Mouse (Mus musculus): ENCODE measurements around the gene Spata25. TPM values are rescaled to one million over a fixed set of nuclear protein-coding genes. Genes with fewer than 3 reads are reported as not detected.
A peak's percentile ranks its signal among the peaks of the same experiment; 100 is the strongest.
"Not testable (repeated sequence)": the region's sequence is repeated elsewhere in the genome, so short reads cannot be mapped to it uniquely, and the experiment has no call there.

The Spata25 gene
- total and polyA plus RNA-seq, 3 experiments = 0.23 to 0.68 (median 0.60) TPM

GRCm38 (mm10) chr2:164800252-164801004, 27.9 kb downstream of the Spata25 start:
- Histone ChIP-seq H3K9ac (ENCODE audit: low read depth, low read length) (no peak overlapping the region), H3K4me3 (no peak overlapping the region), H3K27me3 (ENCODE audit: control insufficient read depth, insufficient read depth, low read length) (no peaks in the 10 kb centered on the region), H3K79me2 (replicated peaks; ENCODE audit: control insufficient read depth, insufficient read depth, low read length) (peaks cover 1% of the 10 kb centered on the region; the same call in 1 of the 2 replicates), H3K36me3 (ENCODE audit: control insufficient read depth, insufficient read depth, low read length) (no peaks in the 10 kb centered on the region), H3K4me1 (ENCODE audit: control insufficient read depth, insufficient read depth, low read length) (peaks cover 3% of the 10 kb centered on the region), H3K27ac (no peak overlapping the region)
- intact Hi-C loops (cut with DNase I) = no loop called here
- no peak for TF ChIP-seq CTCF (IDR thresholded peaks at IDR 0.05)
- TF ChIP-seq POLR2A (IDR thresholded peaks at IDR 0.05; ENCODE audit: insufficient read depth, low read depth, low read length) = no peak
- no peak for TF ChIP-seq EP300 (IDR thresholded peaks at IDR 0.05; ENCODE audit: insufficient read depth, low read depth, low read length)
- 85% methylated on average over 13 of the region's 13 CpGs for WGBS
- DNase-seq = no peak

- DNase-seq = not testable (repeated sequence)
Observed at GRCm38 (mm10) chr2:164798554-164798953, 29.8 kb downstream of the Spata25 start.

GRCm38 (mm10) chr2:164795868-164796267, 32.5 kb downstream of the Spata25 start:
- no peaks in the 10 kb centered on the region for H3K27me3 ChIP-seq (ENCODE audit: control insufficient read depth, insufficient read depth, low read length)
- 70% methylated on average over 4 of the region's 4 CpGs for WGBS
- intact Hi-C loops (cut with DNase I) = loop anchor here (2.0 kb wide), 2 partner anchors 117 to 203 kb away; partner anchors contain the start of gene Eppin
- peaks cover 1% of the 10 kb centered on the region; the same call in 1 of the 2 replicates for H3K4me1 ChIP-seq (ENCODE audit: control insufficient read depth, insufficient read depth, low read length)
- no peak for DNase-seq
- H3K79me2 ChIP-seq (replicated peaks; ENCODE audit: control insufficient read depth, insufficient read depth, low read length) = no peaks in the 10 kb centered on the region
- H3K27ac ChIP-seq = no peak overlapping the region
- no peak overlapping the region for H3K4me3 ChIP-seq
- peaks cover 2% of the 10 kb centered on the region; the same call in 1 of the 2 replicates for H3K36me3 ChIP-seq (ENCODE audit: control insufficient read depth, insufficient read depth, low read length)
- H3K9ac ChIP-seq (ENCODE audit: low read depth, low read length) = no peak overlapping the region
- no peak for TF ChIP-seq CTCF (IDR thresholded peaks at IDR 0.05)
- TF ChIP-seq EP300 (IDR thresholded peaks at IDR 0.05; ENCODE audit: insufficient read depth, low read depth, low read length) = no peak
- TF ChIP-seq POLR2A (IDR thresholded peaks at IDR 0.05; ENCODE audit: insufficient read depth, low read depth, low read length) = no peak

More at GRCm38 (mm10) chr2:164798554-164798953, 29.8 kb downstream of the Spata25 start:
- peak; percentile 67 for TF ChIP-seq CTCF (IDR thresholded peaks at IDR 0.05)
- H3K9ac ChIP-seq (ENCODE audit: low read depth, low read length); H3K4me3 ChIP-seq; H3K36me3 ChIP-seq (ENCODE audit: control insufficient read depth, insufficient read depth, low read length); H3K27ac ChIP-seq; H3K4me1 ChIP-seq (ENCODE audit: control insufficient read depth, insufficient read depth, low read length); H3K79me2 ChIP-seq (replicated peaks; ENCODE audit: control insufficient read depth, insufficient read depth, low read length); H3K27me3 ChIP-seq (ENCODE audit: control insufficient read depth, insufficient read depth, low read length); intact Hi-C loops (cut with DNase I): not testable (repeated sequence)
- 69% methylated on average over 6 of the region's 6 CpGs for WGBS

- H3K4me1 ChIP-seq (ENCODE audit: control insufficient read depth, insufficient read depth, low read length) = peaks cover 1% of the 10 kb centered on the region; the same call in 1 of the 2 replicates
- 16% methylated on average over 5 of the region's 5 CpGs for WGBS
- H3K9ac ChIP-seq (ENCODE audit: low read depth, low read length) = no peak overlapping the region
- no peaks in the 10 kb centered on the region for H3K79me2 ChIP-seq (replicated peaks; ENCODE audit: control insufficient read depth, insufficient read depth, low read length)
- peak; percentile 90 for TF ChIP-seq CTCF (IDR thresholded peaks at IDR 0.05)
- no peak for TF ChIP-seq POLR2A (IDR thresholded peaks at IDR 0.05; ENCODE audit: insufficient read depth, low read depth, low read length)
- peak; percentile 72; the same call in 1 of the 2 replicates for TF ChIP-seq EP300 (IDR thresholded peaks at IDR 0.05; ENCODE audit: insufficient read depth, low read depth, low read length)
- DNase-seq = peak; percentile 75 to 78
- H3K4me3 ChIP-seq = no peak overlapping the region
- intact Hi-C loops (cut with DNase I) = loop anchor here (2.0 kb wide), 2 partner anchors 115 to 201 kb away; partner anchors contain the start of gene Eppin
- H3K36me3 ChIP-seq (ENCODE audit: control insufficient read depth, insufficient read depth, low read length) = peaks cover 2% of the 10 kb centered on the region; the same call in 1 of the 2 replicates
- H3K27ac ChIP-seq = no peak overlapping the region
- H3K27me3 ChIP-seq (ENCODE audit: control insufficient read depth, insufficient read depth, low read length) = no peaks in the 10 kb centered on the region
Observed at GRCm38 (mm10) chr2:164794293-164794692, 34.0 kb downstream of the Spata25 start.

GRCm38 (mm10) chr2:164793772-164794171, 34.6 kb downstream of the Spata25 start:
- Histone ChIP-seq H3K4me3 (no peak overlapping the region), H3K79me2 (replicated peaks; ENCODE audit: control insufficient read depth, insufficient read depth, low read length) (no peaks in the 10 kb centered on the region), H3K27me3 (ENCODE audit: control insufficient read depth, insufficient read depth, low read length) (no peaks in the 10 kb centered on the region), H3K9ac (ENCODE audit: low read depth, low read length) (no peak overlapping the region), H3K36me3 (ENCODE audit: control insufficient read depth, insufficient read depth, low read length) (peaks cover 2% of the 10 kb centered on the region; the same call in 1 of the 2 replicates), H3K27ac (peak overlapping the region; percentile 43; the same call in 1 of the 2 replicates), H3K4me1 (ENCODE audit: control insufficient read depth, insufficient read depth, low read length) (peaks cover 1% of the 10 kb centered on the region; the same call in 1 of the 2 replicates)
- intact Hi-C loops (cut with DNase I) = loop anchor here (2.0 kb wide), 2 partner anchors 115 to 201 kb away; partner anchors contain the start of gene Eppin
- WGBS = 71% methylated on average over 2 of the region's 2 CpGs
- no peak for DNase-seq
- no peak for TF ChIP-seq EP300 (IDR thresholded peaks at IDR 0.05; ENCODE audit: insufficient read depth, low read depth, low read length)
- no peak for TF ChIP-seq POLR2A (IDR thresholded peaks at IDR 0.05; ENCODE audit: insufficient read depth, low read depth, low read length)

- H3K4me3 ChIP-seq = no peak overlapping the region
- peak; percentile 50 to 65 for DNase-seq
- no peak overlapping the region for H3K9ac ChIP-seq (ENCODE audit: low read depth, low read length)
- no peaks in the 10 kb centered on the region for H3K27me3 ChIP-seq (ENCODE audit: control insufficient read depth, insufficient read depth, low read length)
- H3K4me1 ChIP-seq (ENCODE audit: control insufficient read depth, insufficient read depth, low read length) = peaks cover 3% of the 10 kb centered on the region; the same call in 1 of the 2 replicates
- intact Hi-C loops (cut with DNase I) = no loop called here
- WGBS = 72% methylated on average over 3 of the region's 3 CpGs
- peaks cover 2% of the 10 kb centered on the region; the same call in 1 of the 2 replicates for H3K36me3 ChIP-seq (ENCODE audit: control insufficient read depth, insufficient read depth, low read length)
- H3K79me2 ChIP-seq (replicated peaks; ENCODE audit: control insufficient read depth, insufficient read depth, low read length) = no peaks in the 10 kb centered on the region
- no peak for TF ChIP-seq POLR2A (IDR thresholded peaks at IDR 0.05; ENCODE audit: insufficient read depth, low read depth, low read length)
- TF ChIP-seq EP300 (IDR thresholded peaks at IDR 0.05; ENCODE audit: insufficient read depth, low read depth, low read length) = 0 out of 2 replicates have a peak, but pooled peaks have one; percentile 31
- peak; percentile 83 for TF ChIP-seq CTCF (IDR thresholded peaks at IDR 0.05)
- peak overlapping the region; percentile 43; the same call in 1 of the 2 replicates for H3K27ac ChIP-seq
Observed at GRCm38 (mm10) chr2:164793236-164793635, 35.1 kb downstream of the Spata25 start.

Measured in heart, adult 2 months (tissue).